Mouse (Mus musculus) urinary bladder, adult 2 months (tissue): ENCODE results near the gene Acot5. TPM values are rescaled to one million over a fixed set of nuclear protein-coding genes. Genes with fewer than 3 reads are reported as not detected.
"Not testable (repeated sequence)": the region's sequence is repeated elsewhere in the genome, so short reads cannot be mapped to it uniquely, and the experiment has no call there.

Experiments
- DNase-seq: peaks from one replicate; pipeline ENCODE4 v3.0.0; 2022; ENCODE audit warnings: low spot score
- polyA plus RNA-seq: library from polyadenylated mRNA; depleted of rRNA; stranded (reverse); fragments of >200 nt; gene quantifications from 2 replicates; pipeline ENCODE4 v1.2.3, GENCODE M21; 2012; rRNA removed

Gene Acot5
- 0.06 and 0.15 TPM in 2 replicates for polyA plus RNA-seq

DNA sequence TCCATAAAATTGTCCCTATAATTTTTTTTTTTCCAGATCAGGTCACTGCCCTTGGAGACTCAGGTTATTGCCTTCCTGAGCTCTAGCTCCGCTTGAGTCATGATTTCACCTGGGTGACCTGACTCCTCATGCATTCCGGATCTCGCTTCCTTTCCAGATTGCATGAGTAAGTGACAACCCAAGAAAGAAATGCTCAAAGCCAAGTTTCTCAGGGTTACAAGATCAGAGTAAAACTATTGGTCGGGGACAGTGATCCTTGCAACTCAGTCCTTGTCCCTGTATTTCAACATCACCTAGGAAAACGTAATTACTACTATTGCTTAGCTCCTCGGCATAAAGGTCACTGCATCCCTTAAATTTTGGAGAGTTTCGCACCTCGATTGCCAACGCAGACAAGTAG is at the start of gene Acot5:
Gene Acot5, plus strand, starts transcription at position 340 of the 400 bp plus-strand sequence.
- no peak for DNase-seq

DNA sequence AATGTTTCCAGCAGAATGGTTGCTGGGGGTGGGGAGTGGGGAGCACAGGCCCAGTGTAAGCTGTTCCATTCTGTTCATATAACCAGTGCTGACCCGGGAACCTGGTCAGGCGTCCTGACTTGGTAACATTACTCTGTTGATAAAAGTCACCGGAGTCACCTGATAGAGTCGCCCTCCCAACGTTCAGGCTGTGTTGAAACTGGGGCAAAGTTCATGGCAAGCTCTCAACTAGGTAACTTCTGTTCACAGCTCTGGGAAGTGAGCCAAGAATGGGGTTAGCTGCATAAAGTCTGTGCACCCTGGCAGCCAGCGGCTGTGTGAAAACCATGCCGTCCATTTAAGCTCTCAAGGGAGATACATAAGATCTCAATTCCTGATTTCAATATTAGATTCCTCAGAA is 48.6 kb upstream of the Acot5 start:
- not testable (repeated sequence) for DNase-seq

DNA sequence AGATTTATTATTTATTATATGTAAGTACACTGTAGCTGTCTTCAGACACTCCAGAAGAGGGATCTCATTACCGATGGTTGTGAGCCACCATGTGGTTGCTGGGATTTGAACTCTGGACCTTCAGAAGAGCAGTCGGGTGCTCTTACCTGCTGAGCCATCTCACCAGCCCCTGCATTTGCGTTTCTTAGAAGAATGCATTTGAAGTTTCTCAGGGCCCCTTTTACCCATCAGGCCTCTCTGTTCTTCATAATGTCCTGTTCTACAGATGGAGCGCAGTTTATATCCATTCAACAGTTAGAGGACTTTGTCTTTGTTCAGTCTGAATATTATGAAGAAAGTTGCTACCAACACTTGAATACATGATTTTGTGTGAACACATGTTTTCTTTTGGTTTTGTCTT is 46.9 kb upstream of the Acot5 start:
- not testable (repeated sequence) for DNase-seq

DNA sequence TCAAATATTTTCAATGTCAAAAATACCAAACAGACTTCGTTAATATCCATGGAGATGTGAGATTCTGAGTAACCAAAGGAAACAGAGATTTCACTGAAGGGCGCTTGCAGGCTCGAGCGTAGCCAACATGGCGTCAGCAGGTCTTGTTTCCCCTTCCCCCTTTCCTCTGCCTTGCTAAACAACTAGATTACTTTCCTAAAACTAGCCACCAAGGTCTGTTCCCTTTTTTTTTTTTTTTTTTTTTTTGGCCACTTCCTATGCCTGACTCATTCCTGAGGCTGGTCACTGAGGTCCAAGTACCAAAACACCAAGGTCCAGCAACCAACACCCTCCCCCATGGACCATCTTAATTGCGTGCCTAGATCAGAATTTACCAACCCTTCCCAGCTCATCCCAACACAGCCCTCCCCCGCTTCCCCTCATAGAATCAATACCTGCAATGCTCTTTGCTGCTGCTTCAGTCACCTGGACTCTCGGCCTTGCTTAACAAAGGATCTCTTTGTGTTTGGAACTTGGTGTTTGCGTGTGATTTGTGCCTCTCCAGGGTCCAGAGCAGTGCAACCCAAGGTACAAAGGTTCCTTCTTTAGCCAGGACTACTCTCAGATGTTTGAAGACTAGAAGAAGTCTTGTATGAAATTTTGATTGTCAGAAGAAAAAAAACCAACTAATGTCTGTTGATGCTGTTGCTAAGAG is 45.9 kb upstream of the Acot5 start:
- DNase-seq = no peak

DNA sequence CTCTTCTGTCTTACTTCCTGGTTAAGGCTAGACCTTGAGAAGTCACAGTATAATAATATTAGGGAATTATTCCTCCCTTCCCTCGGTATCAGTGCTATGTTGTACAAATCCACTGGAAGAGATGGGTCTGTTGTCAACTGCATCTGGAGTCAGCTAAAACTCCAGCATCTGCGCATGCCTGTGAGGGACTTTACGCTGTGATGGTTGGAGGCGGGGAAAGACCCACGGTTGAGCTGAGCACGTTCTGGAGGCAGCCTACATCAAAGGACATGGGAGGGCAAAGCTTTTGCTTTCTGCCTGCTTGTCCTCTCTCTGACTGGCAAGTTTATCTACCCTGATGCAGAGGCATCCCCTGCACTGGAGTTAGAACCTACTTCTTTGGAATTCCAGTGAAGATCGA is 43.2 kb upstream of the Acot5 start:
- DNase-seq = no peak

DNA sequence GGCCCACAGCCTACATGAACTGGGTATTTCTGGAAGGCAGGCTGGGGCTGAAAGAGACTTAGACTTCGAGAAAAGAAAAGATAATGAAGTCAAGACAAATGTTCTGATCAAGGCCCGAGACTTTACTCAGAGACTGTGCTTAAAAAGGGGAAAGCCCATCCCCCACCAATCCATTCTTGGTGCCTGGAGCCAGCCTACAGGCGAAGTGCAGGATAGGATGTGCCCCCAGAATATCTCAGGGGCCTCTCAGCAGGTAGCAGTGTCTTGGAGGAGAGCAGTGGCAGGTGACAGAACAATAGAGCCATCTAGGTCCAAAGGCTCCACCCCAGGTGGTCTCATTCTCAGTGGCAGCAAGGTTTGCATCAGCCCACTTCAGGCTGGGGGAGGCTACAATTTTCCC is 40.8 kb upstream of the Acot5 start:
- not testable (repeated sequence) for DNase-seq

DNA sequence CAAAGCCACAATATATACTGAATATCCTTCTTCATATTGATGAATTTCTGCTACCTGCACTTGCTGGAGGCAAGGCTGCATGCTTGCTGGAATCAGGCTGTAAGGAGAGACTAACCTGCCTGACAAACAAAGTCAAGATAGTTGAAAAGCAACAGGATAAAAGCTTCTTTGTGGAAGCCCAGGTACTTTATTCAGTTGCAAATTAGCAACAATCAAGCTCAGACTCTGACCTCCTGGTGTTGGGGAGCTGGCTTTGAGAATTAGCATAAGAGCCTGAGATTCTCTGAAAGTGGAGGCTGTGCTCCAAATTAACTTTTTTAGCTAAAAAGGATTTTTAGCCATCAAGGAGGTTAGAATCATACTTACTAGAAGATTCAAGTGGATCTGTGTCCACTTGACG is 40.1 kb upstream of the Acot5 start:
- not testable (repeated sequence) for DNase-seq

DNA sequence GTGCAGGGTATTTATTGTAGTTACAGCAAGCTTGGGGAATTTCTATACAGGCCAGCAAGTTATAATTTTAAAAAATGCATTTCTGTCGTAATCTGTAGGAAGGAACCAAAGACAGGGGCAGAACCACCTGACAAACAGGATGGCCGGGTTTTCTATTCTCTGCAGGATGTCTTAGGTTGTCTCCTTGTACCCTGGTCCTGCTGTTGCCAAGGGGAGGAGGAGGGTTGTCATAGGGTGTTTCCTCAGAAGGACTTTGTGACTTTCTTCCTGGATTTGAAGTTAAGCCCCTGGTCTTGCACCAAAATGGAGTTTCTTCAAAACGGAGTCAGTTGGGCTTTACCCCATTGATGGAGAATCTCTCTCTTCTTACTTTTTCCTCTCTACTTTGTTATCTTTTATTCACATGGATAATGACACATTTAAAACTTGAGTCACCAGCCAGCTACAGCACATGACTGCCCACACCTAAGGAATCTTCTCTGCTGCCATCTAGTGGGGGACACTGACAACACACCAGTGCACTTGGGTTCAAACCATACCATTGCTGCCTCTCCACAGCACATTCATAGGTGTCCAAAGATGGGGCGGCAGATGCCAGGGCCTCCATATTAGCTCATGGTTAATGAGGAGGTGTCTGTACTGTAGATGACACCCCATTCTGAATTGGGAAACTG is 38.3 kb upstream of the Acot5 start:
- peak; percentile 33 for DNase-seq

DNA sequence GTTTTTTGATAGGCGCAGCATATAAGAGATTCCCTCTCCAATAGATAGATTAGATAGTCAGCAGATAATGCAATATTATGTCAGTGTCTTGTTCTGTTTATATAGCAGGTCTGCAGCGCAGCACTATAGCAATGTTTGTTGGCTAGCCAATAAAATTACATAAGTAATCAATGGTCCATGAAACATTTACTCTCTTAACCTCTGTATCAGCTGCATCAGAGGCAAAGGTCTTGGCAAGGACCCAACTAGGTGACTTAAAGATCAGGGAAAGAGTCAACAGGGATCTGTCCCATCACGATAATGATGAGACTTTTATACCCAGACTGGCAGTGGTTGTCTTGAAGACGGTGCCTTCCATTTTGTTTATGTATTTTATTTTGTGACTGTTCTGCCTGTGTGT is 36.3 kb upstream of the Acot5 start:
- no peak for DNase-seq

DNA sequence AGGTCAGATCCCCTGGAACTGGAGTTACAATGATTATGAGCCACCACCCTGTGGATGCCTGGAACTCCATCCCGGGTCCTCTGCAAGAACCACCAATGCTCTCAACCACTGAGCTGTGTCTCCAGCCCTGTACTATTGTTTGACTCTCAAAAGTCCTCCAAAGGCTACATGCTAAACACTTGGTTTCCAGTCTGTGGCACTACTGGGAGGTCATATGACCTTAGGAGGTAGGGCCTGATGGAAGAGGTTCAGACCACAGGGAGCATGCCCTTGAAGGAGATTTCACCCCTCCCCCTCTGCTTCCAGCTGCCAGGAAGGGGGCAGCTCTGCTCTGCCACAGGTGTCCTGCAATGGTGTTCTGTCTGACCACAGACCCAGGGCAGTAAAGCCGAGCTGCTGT is 35.8 kb upstream of the Acot5 start:
- DNase-seq = not testable (repeated sequence)

DNA sequence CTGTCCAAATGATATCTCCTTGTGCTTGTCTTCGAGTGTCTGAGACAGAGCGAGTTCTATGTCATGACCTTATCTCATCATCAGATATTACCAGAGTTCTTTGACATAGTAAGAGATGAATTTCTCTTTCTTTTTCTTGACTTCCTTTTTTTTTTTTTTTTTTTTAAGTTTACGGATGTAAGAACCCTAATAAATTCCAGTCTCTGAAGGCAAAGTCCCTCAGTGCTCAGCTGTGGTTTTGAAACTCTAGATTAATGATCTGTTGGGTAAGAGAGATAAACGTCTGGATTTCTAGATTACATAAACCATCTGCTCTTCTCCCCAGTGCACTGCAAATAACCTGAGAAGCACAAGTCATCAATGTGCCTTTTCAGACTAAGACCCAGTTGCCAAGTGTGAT is 35.0 kb upstream of the Acot5 start:
- DNase-seq = no peak

DNA sequence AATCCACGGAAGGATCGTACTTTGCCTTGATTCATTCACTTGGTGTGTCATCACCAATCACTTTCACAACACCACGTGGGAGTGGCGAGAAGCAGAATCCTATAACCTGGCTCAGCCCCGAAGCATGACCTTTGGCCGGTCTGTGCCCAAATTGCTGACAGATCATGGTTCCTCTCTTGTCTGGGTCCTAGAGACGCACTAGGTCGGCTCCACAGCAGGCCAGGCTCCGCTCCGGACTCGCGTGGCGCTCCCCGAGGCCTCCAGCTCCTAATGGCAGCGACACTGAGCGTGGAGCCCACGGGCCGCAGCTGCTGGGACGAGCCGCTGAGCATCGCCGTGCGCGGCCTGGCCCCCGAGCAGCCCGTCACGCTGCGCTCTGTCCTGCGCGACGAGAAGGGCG is 30.9 kb upstream of the Acot5 start, which contains the start of gene Acot4:
Gene Acot4, plus strand, starts transcription at position 139 of the 400 bp plus-strand sequence.
- not testable (repeated sequence) for DNase-seq

DNA sequence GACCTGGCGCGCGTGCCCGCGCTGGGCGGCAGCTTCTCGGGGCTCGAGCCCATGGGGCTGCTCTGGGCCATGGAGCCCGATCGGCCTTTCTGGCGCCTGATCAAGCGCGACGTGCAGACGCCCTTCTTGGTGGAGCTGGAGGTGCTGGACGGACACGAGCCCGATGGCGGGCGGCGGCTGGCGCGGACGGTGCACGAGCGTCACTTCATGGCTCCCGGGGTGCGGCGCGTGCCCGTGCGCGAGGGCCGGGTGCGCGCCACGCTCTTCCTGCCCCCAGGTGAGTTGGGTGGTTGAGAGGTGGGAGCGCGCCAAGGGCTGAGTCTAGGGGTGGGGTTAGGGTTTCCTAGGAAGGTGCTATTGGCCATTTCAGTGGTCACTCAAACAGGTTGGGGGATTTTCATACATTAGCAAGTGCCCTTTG is 30.4 kb upstream of the Acot5 start, which contains the start of gene Gm49366:
Gene Gm49366, plus strand, starts transcription at position 245 of the 421 bp plus-strand sequence.
- DNase-seq = peak; percentile 38

DNA sequence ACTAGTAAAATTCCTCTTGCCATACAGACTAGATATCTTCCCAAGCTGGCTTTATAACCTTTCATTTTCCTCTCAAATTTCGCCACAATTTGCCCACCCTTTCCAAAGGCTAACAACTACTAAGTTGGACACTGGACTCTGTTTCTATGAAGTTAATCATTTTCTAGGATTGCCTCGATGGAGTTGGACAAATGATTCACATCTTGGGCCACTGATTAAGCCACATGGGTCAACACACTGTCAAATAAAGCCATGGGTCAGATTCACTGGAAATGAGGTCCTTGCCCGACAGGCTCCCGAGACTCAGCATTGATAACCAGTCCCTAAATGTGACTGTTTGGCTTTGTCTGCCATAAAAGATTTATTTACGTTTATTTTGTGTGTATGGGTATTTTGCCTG is 26.9 kb upstream of the Acot5 start:
- no peak for DNase-seq

DNA sequence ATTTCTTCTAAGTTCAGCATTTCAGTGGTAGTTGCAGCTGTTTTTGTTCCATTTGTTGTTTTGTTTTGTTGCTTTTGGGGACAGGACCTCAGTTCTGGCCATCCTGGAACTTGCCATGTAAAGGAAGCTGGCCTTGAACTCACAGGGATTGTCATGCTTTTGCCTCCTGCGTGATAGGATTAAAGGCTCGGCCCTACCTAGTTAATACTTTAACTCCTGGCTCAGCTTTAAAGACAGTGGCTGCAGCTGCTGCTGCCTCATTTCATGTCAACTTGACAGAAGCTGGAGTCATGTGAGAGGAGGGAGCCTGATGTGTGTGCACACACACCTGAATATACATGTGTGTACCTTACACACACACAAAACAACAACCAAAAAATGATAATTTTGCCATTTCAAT is 25.1 kb upstream of the Acot5 start:
- DNase-seq = no peak

DNA sequence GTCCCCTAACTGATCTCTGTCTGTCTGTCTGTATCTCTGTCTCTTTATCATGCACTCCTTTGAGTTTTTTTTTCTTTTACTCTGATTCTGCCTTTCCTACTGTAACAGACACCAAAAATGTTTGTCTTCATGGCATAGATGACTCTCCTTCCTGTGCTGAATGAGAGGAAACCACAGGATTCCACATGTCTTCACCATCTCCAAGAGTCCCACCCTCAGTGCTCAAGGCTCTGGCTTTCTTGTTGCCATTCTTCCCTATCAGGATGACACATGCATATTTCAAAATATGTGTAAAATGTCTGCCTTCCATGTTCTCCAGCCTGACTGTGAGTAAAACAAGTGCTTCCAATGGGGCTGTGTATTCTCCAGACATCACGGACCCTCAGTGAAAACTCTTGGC is 22.2 kb upstream of the Acot5 start:
- no peak for DNase-seq

DNA sequence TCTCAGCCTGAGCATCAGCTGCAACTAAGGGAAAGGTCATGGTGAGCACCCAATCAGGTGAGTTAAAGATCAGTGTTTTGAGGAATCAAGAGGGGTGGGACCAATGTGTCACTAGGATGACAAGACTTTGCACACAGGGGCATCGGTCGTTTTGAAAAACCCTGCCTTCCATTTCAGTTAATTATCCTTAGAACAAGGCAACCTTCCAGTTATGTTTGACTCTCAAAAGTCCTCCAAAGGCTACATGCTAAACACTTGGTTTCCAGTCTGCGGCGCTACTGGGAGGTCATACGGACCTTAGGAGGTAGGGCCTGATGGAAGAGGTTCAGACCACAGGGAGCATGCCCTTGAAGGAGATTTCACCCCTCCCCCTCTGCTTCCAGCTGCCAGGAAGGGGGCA is 18.4 kb upstream of the Acot5 start:
- DNase-seq = not testable (repeated sequence)

DNA sequence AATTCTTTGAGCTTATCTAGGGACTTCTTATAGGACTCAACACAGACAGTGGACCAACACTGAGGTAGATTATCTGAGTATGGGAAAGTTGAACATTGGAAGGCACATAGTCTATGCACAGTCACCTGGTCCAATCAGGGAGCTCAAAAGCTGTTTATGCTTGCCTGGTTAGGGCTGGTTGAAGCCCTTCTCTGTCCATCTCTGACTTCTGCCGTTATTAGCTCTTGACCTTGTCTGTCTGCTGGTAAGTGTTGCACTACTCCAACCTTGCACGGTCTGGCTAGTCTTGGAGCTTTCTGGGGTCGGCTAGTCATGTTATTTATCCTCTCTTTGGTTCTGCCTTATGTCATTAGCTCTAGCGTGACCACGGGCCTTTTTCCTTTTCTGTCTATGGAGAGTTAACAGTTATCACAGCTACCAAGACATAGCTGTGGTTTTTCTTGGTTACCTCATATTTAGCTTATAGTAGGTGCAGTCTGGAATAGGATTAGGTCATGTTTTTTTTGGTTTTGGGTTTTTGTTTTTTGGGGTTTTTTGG is 17.1 kb upstream of the Acot5 start, which contains the start of gene Acot3:
Gene Acot3, plus strand, starts transcription at position 208 of the 538 bp plus-strand sequence.
- no peak for DNase-seq

DNA sequence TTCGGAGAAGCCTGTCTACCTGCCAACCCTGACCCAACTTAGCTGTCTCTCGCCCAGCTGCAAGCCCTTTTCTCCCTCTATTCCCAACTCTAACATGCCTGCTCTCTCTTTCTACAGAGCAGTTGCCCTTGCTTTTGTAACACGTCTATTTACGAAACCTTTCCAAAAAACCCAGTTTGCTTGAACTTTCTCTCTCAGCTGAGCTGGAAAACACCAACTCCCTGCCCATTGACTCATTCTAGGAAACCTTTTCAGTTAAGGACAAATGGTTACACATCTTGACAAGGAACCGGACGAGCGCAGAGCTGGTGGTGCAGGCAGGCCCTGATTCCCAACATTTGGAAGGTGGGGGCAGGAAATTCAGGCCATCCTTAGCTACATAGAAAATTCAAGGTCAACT is 16.5 kb upstream of the Acot5 start:
- DNase-seq = no peak

DNA sequence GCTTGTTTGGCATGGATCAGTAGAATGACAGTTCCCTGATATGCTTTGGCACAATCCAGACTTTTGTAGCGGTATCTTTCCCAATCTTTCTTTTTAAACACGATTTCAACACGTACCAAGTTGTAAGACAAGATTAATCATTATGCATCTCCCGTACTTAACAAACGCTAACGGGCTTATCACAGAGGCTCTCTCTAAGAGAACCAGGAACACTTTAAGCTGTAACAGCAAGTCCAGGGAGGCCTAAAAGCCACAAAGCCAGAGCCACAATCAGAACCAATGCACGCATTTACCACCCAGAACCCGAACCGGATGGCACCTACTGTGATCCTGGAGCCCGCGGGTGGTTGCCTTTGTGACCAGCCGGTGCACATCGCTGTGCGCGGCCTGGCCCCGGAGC is 16.0 kb upstream of the Acot5 start:
- no peak for DNase-seq

DNA sequence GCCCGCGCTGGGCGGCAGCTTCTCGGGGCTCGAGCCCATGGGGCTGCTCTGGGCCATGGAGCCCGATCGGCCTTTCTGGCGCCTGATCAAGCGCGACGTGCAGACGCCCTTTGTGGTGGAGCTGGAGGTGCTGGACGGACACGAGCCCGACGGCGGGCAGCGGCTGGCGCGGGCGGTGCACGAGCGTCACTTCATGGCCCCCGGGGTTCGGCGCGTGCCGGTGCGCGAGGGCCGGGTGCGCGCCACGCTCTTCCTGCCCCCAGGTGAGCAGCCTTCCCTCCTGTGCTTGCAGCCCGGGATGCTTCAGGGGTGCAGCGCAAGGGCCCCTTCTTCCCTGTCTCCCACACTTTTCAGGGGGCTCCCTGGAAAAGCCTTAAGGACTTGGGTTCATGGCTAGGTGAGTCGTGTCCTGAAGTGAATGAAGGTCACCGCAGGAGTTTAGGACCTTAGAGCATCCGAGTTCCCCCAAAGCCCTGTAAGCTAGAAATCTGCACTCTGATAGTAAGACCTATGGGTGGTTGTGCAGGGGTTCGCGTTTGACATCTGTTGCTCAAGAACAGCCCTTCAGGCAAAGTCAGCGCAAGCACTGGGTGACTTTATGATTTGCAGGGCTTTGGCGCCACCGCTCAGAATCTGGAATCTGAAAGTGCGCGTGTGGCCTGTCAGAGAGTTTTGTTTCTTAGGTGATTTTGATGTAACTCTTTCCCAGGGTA is 15.3 kb upstream of the Acot5 start:
- no peak for DNase-seq

DNA sequence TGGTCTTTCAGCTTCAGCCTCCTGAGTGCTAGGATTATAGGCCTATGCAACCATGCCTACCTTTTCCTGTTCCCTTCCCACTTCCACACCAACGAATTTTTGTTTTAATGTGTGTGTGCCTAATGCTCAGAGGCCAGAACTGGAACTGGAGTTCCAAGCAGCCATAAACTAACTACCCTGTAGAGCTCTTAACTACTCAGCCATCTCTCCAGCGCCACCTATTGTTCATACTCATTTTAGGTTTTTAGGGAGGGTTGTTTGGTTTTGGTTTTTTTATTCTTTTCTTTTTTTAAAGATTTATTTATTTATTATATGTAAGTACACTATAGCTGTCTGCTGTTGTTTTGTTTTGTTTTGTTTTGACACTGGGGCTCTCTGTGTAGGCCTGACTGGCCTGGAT is 8.2 kb upstream of the Acot5 start:
- DNase-seq = no peak
